Mouse (Mus musculus): Measurements from ENCODE around the gene Klf1. TPM values are rescaled to one million over a fixed set of nuclear protein-coding genes. Genes with fewer than 3 reads are reported as not detected.

The Klf1 gene
- polyA plus RNA-seq, 1 experiment, result 0.38 TPM

GRCm38 (mm10) chr8:84933767-84934559, 32.2 kb downstream of the Klf1 start:
- peak in 1 of 2 experiments; percentile 68 for DNase-seq (ENCODE audit: extremely low spot score in 1 of 2, low spot score in 1 of 2)

- DNase-seq (ENCODE audit: extremely low spot score in 1 of 2, low spot score in 1 of 2), result peak in 1 of 2 experiments; percentile 55
Measured at GRCm38 (mm10) chr8:84934860-84935259, 33.1 kb downstream of the Klf1 start.

- DNase-seq (ENCODE audit: extremely low spot score in 1 of 2, low spot score in 1 of 2), result no peak
Measured at GRCm38 (mm10) chr8:84935489-84935888, 33.8 kb downstream of the Klf1 start.

DNA sequence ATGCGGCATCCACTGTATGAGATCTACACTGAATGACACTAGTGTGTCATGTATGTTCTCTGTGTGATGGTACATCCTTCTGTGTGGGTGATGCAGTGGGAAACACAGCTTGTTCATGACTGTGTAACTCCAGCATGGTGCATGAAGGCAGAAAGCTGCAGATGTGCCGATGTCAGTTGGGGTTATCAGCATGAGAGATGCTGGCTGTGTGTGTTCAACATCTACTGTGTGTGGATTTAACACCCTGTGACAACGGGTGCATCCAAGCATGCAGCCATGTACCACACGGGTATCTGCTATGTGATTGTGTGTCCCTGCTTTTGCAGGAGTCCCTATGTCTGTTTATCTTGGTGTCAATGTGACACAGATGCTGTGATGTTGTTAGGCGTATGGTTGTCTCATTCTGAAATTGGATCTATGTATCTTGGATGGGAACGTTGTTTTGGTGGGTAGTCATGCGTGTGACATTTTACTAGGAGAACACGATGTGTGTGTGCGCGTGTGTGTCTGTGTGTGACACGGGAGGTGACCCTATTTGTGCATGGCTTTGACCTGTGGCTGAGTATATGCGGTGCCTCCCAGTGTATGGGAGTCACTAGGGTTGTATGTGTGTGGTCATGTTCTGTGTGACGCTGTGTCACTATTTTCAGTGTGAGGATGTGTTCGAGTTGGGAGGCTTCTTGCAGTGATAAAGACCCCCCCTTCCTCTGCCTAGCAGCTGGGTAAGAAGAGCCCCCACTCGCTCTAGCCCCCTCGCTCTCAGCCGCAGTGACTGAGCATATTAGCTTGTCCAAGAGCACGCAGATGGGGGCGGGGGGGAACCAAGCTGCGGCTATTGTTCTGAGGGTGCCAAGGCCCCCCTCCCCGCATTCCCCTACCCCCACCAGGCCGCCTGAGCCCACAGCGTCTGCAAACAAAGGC, 34.6 kb downstream of the Klf1 start:
- peak in 1 of 2 experiments; percentile 21 for DNase-seq (ENCODE audit: extremely low spot score in 1 of 2, low spot score in 1 of 2)

DNA sequence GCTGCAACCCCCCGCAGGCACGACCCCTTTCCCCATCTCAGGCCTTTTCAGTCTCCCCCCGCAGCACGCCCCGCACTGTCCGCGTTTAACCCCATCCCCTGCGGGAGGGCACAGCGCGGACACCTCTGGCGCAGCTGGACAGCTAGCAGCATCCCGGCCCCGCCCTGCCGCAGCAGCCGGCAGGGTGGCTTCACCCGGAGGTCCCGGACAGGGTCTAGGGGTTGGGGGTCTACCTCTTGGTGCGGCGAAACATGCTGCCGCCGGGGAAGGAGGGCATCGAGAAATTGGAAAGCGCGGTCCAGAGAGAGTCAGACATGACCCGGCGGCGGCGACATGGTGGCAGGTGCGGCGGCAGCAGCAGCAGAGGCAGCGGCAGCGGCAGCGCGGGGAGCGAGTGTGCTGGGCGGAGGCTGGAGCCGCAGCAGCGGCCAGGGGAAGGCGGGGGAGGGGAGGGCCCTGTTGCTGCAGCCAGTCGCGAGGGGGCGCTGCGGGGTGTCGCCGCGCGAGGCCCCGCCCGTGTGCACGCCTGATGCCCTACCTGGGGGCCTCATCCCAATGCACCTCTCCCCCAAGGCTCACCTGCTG, 35.3 kb downstream of the Klf1 start, which contains the start of gene Mast1:
Gene Mast1 (minus strand): TSS at position 398 of the 585 bp plus-strand sequence.
- DNase-seq (ENCODE audit: extremely low spot score in 1 of 2, low spot score in 1 of 2), result peak in 1 of 2 experiments; percentile 72

DNA sequence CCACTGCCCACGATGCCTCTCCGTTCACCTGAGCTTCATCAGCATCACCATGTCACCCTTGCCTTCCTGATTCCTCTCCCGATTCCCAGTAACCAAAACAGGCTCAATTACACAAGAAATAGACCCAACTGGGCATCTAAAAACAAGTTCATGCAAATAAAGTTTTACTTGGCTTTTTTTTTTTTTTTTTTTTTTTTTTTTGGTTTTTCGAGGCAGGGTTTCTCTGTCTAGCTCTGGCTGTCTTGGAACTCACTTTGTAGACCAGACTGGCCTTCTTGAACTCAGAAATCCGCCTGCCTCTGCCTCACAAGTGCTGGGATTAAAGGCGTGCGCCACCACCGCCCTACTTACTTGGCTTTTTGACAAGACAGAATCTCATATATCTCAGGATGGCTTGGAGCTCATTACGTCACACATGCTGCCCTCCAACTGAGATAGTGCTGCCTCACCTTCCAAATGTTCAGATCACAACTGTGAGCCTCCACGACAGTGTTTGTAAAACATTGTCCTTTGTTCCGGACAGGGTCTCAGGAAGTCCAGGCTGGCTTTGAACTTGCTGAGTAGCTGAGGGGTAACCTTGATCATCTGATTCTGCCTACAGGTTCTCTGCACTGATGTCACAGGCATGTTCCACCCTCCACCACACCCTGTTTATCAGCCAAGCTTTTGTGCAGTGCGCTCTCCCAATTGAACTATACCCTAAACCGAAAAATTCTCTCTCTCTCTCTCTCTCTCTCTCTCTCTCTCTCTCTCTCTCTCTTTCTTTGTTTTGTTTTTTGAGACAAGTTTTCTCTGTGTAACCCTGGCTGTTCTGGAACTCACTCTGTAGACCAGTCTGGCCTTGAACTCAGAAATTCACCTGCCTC, 36.1 kb downstream of the Klf1 start:
- DNase-seq (ENCODE audit: extremely low spot score in 1 of 2, low spot score in 1 of 2), result no peak

DNA sequence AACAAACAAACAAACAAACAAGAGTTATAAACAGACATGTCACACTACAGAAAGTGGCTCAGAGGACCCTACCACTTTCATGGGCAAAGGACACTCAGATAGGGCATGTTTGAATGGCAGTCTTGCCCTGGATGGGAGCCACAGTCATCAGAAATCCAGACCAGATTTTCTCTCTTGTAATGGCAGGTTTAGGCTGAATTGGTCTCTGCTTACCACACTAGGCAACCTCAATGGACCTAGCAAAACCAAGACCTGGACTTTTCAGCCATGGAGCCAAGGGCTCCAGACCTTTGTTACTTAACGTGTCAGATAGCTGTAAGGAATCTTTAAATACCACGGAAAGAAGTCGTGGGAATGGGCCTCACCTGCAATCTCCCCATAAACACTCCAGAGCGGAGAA, 42.0 kb downstream of the Klf1 start:
- no peak for DNase-seq (ENCODE audit: extremely low spot score in 1 of 2, low spot score in 1 of 2)

DNA sequence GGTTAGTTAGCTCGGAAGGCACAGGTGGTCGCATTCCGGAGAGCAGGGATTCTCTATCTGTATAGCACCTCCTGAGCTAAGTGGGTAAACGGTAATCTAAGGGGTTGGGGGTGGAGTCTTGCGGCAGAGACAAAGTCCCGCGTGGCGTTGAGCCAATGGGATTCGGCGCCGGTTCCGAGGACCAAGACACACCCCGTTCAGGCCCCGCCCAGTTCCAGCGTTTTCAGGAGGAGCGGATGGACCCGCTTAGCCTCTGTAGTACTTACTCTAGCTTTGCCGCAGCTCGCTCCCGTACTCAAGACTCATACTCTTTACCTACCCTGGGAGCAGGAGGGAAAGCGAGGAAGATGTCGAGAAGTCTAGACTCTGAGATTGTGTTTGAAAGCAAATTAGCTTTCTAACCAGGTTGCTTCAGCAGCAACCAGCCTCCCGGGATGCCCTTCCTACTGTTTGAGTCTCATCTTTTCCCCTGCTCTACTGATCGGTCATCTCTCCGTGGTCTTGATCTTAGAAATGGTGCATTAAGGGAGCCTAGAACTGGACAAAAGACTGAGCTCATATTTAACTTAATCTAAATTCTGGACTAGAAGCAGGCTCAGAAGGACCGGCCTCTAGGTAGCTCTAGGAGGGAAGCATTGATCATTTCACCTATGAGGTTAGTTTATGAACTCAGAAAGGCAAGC, 42.9 kb downstream of the Klf1 start:
- DNase-seq (ENCODE audit: extremely low spot score in 1 of 2, low spot score in 1 of 2), result peak; percentile 57 to 82

- peak; percentile 77 to 85 for DNase-seq (ENCODE audit: extremely low spot score in 1 of 2, low spot score in 1 of 2)
Measured at GRCm38 (mm10) chr8:84945235-84945632, 43.5 kb downstream of the Klf1 start.

DNA sequence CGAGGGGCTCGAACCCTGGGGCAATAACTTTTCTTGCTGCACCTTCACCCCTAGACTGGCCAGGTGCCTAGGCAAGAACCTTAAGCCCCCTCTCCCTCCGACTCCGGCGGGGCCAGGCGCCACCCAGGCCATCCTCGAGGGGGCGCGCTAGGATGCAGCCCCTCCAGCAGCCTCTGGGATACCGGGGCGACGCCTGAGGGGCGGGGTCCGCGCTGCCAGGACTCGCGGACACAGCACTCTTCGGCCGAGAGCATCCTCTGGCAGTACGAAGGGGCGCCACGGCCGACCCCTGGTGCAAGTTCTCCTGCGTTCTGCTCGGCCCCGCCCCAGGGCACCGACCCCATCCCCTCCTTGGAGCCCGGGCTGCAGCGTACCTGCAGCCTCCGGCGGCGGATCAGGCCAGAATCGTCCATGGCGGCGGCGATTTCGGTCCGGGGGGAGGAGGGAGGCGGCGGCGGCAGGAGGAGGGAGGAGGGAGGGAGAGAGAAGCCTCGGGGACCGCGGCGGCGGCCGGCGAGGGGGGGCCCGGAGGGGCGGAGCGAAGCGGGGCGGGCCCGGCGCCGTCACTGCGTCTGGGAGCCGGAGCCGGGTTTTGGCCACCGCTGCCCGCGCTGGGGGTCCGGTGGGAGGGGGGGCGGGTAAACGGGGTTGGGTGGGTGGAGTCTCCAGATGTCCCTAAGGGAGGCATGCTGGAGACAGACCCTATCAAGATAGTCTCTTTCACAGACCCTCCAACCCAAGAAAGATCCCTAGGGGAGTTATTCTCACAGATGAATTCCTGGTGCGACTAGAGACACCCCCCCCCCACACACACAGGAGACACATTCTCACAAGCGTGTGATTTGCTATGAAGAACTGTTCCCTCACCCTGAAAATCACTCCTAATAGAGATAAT, 44.2 kb downstream of the Klf1 start:
- DNase-seq (ENCODE audit: extremely low spot score in 1 of 2, low spot score in 1 of 2), result peak in 1 of 2 experiments; percentile 48

DNA sequence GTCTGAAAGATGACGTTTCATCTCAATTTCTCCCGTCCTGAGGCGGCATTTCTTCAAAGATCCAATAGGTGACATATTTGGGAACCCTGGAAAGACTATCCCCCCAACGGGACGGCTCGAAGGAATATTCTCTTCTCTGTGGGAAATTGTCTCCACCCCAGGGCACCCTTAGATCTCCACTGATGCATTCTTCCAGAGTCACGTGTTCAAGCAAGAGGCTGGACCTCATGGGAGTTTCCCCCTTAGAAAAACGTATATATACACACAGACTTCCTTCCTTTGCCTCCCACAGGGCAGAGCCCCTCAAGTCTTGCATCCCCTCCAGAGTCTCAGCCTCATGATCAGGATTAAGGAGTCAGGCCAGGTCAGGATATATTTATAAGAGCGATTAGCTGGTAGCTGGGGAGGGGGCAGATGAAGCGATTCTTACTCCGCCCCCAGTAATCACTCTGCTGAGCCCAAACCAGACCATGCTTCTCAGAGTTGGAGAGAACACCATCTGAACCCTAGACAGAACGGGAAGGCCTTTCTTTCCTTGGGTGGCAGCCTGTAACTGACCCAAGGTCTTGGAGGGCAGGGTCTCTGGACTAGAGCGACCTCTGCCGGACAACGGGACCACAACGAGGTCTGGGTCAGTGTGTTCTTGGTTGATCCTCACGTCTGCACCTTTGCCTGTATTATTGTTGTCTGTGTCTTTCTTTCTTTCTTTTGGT, 45.0 kb downstream of the Klf1 start, which contains the start of gene Rtbdn:
Gene Rtbdn (plus strand): TSS at position 464 of the 713 bp plus-strand sequence.
- no peak for DNase-seq (ENCODE audit: extremely low spot score in 1 of 2, low spot score in 1 of 2)

- DNase-seq (ENCODE audit: extremely low spot score in 1 of 2, low spot score in 1 of 2), result no peak
Measured at GRCm38 (mm10) chr8:84947241-84947545, 45.5 kb downstream of the Klf1 start.

GRCm38 (mm10) chr8:84949753-84950152, 48.0 kb downstream of the Klf1 start:
- DNase-seq (ENCODE audit: extremely low spot score in 1 of 2, low spot score in 1 of 2), result no peak

- no peak for DNase-seq (ENCODE audit: extremely low spot score in 1 of 2, low spot score in 1 of 2)
Measured at GRCm38 (mm10) chr8:84952612-84953255, 51.0 kb downstream of the Klf1 start.

All from frontal cortex, adult 2 months (tissue).